Mouse (Mus musculus): Measurements from ENCODE around the gene Gm10142. TPM values are rescaled to one million over a fixed set of nuclear protein-coding genes. Genes with fewer than 3 reads are reported as not detected.
"Not testable (repeated sequence)": the region's sequence is repeated elsewhere in the genome, so short reads cannot be mapped to it uniquely, and the experiment has no call there.

The Gm10142 gene
- polyA plus RNA-seq, 1 experiment from 2014 or later: not detected

DNA sequence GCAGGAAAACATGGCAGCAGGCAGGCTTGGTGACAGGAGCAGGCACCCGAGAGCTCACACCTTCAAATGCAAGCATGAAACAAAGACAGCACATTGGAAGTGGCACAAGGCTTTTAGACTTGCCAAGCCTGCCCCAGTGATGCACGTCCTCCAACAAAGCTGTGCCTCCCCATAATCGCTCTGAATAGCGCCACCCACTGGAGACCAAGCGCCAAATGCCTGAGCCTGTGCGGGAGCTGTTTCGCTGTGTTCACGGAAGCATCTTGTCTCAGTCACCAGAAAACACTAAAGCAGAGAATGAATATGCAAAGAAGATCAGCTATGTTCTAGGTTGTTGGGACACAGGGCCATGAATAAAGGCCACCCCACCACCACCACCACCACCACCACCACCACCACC lies 9.2 kb downstream of the Gm10142 start:
- Histone ChIP-seq H3K4me3 (ENCODE audit: low read depth, low read length) (no peak overlapping the region), H3K36me3 (ENCODE audit: control insufficient read depth, insufficient read depth, low read length) (no peaks in the 10 kb centered on the region), H3K27me3 (replicated peaks; ENCODE audit: control insufficient read depth, insufficient read depth, low read length) (no peaks in the 10 kb centered on the region), H3K4me1 (ENCODE audit: control insufficient read depth, insufficient read depth, low read length) (no peaks in the 10 kb centered on the region), H3K4me2 (ENCODE audit: low read length) (no peak overlapping the region), H3K9ac (ENCODE audit: low read length) (no peak overlapping the region), H3K9me3 (replicated peaks; ENCODE audit: control insufficient read depth, low read length) (no peaks in the 10 kb centered on the region), H3K27ac (ENCODE audit: low read depth, low read length) (no peak overlapping the region)
- 77% methylated on average over 8 of the region's 8 CpGs for WGBS
- ATAC-seq (no peak), DNase-seq (ENCODE audit: low spot score) (no peak)

DNA sequence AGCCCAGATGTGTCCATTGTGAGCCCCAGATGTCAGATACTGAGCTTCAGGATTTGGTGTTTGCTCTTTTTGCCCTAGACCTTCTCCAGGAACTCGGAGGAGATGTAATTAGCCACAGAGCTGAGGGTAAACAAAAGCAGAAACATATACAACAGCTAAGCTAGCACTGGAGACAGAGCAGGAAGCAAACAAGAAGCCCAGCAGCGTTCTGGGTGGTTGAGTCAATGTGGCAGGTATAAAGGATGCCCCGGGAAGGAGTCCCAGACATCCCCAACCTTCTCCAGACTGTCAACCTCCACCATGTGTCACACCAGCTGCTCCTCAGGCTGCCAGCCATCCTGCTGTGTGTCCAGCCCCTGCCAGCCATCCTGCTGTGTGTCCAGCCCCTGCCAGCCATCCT lies 10.6 kb downstream of the Gm10142 start, which contains the start of gene Gm10100:
Gene Gm10100, plus strand, starts transcription at position 301 of the 400 bp plus-strand sequence.
- Histone ChIP-seq H3K4me3 (ENCODE audit: low read depth, low read length) (no peak within 1 kb of the TSS), H3K27me3 (replicated peaks; ENCODE audit: control insufficient read depth, insufficient read depth, low read length) (no peaks in the 10 kb centered on the region), H3K4me2 (ENCODE audit: low read length) (no peak within 1 kb of the TSS), H3K36me3 (ENCODE audit: control insufficient read depth, insufficient read depth, low read length) (no peaks in the 10 kb centered on the region), H3K9me3 (replicated peaks; ENCODE audit: control insufficient read depth, low read length) (no peaks in the 10 kb centered on the region), H3K27ac (ENCODE audit: low read depth, low read length) (no peak within 1 kb of the TSS), H3K9ac (ENCODE audit: low read length) (no peak within 1 kb of the TSS), H3K4me1 (ENCODE audit: control insufficient read depth, insufficient read depth, low read length) (no peaks in the 10 kb centered on the region)
- DNase-seq (ENCODE audit: low spot score) (no peak), ATAC-seq (no peak)
- WGBS: 33% methylated on average over 3 of the region's 3 CpGs

DNA sequence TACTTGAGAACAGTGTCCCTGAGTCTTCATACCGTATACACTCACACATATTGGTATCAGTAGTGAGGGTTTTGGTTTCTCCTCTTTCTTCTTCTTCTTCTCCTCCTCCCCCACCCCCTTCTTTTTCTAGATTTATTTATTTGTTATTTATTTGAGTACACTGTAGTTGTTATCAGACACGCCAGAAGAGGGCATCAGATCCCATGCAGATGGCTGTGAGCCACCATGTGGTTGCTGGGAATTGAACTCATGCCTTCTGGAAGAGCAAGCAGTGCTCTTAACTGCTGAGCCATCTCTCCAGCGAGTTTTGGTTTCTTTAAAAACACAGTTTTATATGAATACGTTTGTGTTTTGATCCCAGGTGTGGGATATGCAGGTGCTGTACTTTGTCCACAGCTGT lies 12.7 kb downstream of the Gm10142 start:
- Histone ChIP-seq H3K9ac (ENCODE audit: low read length) (no peak overlapping the region), H3K27me3 (replicated peaks; ENCODE audit: control insufficient read depth, insufficient read depth, low read length) (no peaks in the 10 kb centered on the region), H3K9me3 (replicated peaks; ENCODE audit: control insufficient read depth, low read length) (no peaks in the 10 kb centered on the region), H3K4me3 (ENCODE audit: low read depth, low read length) (no peak overlapping the region), H3K4me1 (ENCODE audit: control insufficient read depth, insufficient read depth, low read length) (no peaks in the 10 kb centered on the region), H3K4me2 (ENCODE audit: low read length) (no peak overlapping the region), H3K36me3 (ENCODE audit: control insufficient read depth, insufficient read depth, low read length) (no peaks in the 10 kb centered on the region), H3K27ac (ENCODE audit: low read depth, low read length) (no peak overlapping the region)
- ATAC-seq (no peak), DNase-seq (ENCODE audit: low spot score) (no peak)
- 58% methylated on average over 4 of the region's 4 CpGs for WGBS

DNA sequence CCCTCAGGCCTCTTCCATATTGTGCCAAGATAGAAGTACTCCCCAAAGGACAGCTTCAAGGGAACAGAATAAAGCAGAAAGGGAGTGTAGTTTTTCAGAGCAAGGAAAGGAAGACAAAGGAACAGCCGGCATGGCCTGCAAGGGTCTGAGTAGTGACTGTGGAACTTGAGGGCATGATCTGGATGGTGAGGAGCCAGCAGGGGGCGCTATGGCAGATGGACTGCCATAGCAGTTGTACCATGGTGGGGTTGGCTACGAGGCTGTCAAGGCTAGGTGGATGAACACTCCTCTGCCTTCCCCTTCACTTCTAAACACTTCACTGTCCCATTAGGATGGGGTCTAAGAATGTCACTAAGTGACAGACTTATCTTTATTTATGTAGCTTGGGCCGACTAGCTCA lies 13.6 kb downstream of the Gm10142 start:
- Histone ChIP-seq H3K27me3 (replicated peaks; ENCODE audit: control insufficient read depth, insufficient read depth, low read length) (no peaks in the 10 kb centered on the region), H3K4me1 (ENCODE audit: control insufficient read depth, insufficient read depth, low read length) (no peaks in the 10 kb centered on the region), H3K27ac (ENCODE audit: low read depth, low read length) (no peak overlapping the region), H3K36me3 (ENCODE audit: control insufficient read depth, insufficient read depth, low read length) (no peaks in the 10 kb centered on the region), H3K9ac (ENCODE audit: low read length) (no peak overlapping the region), H3K9me3 (replicated peaks; ENCODE audit: control insufficient read depth, low read length) (no peaks in the 10 kb centered on the region), H3K4me3 (ENCODE audit: low read depth, low read length) (no peak overlapping the region), H3K4me2 (ENCODE audit: low read length) (no peak overlapping the region)
- ATAC-seq: no peak
- 50% methylated on average over 4 of the region's 4 CpGs for WGBS
- DNase-seq (ENCODE audit: low spot score): no peak

DNA sequence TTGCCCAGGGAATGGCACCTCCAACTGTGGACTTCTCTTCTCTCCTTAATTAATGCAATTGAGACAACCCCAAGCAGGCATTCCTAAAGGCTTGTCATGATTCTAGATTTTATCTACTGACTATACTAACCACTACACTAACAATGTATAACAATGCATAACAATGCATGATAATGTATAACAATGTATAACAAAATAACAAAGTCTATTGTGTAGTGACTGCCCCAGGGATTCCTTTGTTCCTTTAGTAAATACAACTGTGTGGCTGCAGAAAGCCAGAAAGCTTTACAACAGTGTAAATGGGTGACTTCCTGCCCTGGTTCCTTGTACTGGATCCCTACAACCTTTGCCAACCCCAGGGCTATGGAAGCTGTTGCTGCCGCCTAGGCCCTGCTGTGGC lies 20.3 kb downstream of the Gm10142 start:
- Histone ChIP-seq H3K9ac (ENCODE audit: low read length) (no peak overlapping the region), H3K36me3 (ENCODE audit: control insufficient read depth, insufficient read depth, low read length) (no peaks in the 10 kb centered on the region), H3K9me3 (replicated peaks; ENCODE audit: control insufficient read depth, low read length) (no peaks in the 10 kb centered on the region), H3K4me1 (ENCODE audit: control insufficient read depth, insufficient read depth, low read length) (no peaks in the 10 kb centered on the region), H3K27me3 (replicated peaks; ENCODE audit: control insufficient read depth, insufficient read depth, low read length) (no peaks in the 10 kb centered on the region), H3K27ac (ENCODE audit: low read depth, low read length) (no peak overlapping the region), H3K4me2 (ENCODE audit: low read length) (no peak overlapping the region), H3K4me3 (ENCODE audit: low read depth, low read length) (no peak overlapping the region)
- WGBS: 94% methylated on average over 1 of the region's 1 CpGs
- no peak for ATAC-seq
- DNase-seq (ENCODE audit: low spot score): no peak

DNA sequence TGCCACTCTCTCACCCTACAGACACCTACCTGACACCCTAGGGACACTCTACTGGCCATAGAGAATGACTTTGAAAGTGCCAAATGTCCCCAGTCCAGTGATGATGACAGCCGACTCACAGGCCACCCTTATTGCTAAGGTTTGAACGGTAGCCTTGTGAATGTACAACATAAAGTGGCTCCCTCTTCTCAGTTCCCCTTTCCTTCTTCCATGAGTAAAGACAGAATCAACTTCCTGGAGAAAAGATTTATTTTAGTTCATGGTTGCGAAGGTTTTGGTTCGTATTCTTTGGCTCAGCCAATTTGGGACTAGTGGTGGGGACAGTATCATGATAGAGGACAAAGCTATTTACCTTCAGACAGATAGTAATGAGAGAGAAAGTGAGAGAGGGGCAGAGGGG lies 23.3 kb downstream of the Gm10142 start:
- H3K4me3 ChIP-seq (ENCODE audit: low read depth, low read length): no peak overlapping the region
- no peaks in the 10 kb centered on the region for H3K36me3 ChIP-seq (ENCODE audit: control insufficient read depth, insufficient read depth, low read length)
- no peaks in the 10 kb centered on the region for H3K4me1 ChIP-seq (ENCODE audit: control insufficient read depth, insufficient read depth, low read length)
- ATAC-seq (no peak), DNase-seq (ENCODE audit: low spot score) (no peak)
- 91% methylated on average over 4 of the region's 4 CpGs for WGBS
- no peaks in the 10 kb centered on the region for H3K9me3 ChIP-seq (replicated peaks; ENCODE audit: control insufficient read depth, low read length)
- no peaks in the 10 kb centered on the region for H3K27me3 ChIP-seq (replicated peaks; ENCODE audit: control insufficient read depth, insufficient read depth, low read length)
- H3K27ac ChIP-seq (ENCODE audit: low read depth, low read length): no peak overlapping the region
- H3K4me2 ChIP-seq (ENCODE audit: low read length): no peak overlapping the region
- H3K9ac ChIP-seq (ENCODE audit: low read length): no peak overlapping the region

DNA sequence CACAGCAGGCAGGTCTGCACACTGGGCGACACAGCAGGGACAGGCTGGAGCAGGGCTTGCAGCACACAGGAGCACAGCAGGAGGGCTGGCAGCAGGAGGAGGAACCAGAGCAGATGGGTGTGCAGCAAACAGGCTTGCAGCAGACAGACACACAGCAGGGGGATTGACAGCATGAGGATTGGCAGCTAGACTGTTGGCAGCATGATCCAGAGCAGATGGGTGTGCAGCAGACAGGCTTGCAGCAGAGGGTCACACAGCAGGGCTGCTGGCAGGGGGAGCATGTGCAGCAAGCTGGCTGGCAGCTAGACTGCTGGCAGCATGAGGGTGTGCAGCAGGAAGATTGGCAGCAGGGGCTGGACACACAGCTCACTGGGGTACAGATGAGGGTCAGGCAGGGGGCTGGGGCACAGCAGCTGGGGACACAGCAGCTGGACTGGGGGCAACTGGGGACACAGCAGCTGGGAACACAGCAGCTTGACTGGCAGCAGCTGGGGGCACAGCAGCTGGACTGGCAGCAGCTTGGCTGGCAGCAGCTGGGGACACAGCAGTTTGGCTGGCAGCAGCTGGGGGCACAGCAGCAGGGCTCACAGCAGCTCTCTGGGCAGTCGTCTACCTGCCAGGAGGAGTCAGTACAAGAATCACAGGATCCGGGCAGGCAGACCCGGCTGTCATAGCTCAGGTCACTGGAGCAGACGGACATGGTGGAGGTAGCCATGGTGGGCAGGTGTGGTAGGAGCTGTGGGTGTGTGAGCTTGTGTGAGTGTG lies 26.5 kb downstream of the Gm10142 start, which contains the start of gene Gm18596:
Gene Gm18596, minus strand, starts transcription at position 715 of the 765 bp plus-strand sequence.
- not testable (repeated sequence) for H3K27me3 ChIP-seq (replicated peaks; ENCODE audit: control insufficient read depth, insufficient read depth, low read length); H3K36me3 ChIP-seq (ENCODE audit: control insufficient read depth, insufficient read depth, low read length); H3K9me3 ChIP-seq (replicated peaks; ENCODE audit: control insufficient read depth, low read length); H3K27ac ChIP-seq (ENCODE audit: low read depth, low read length); H3K4me3 ChIP-seq (ENCODE audit: low read depth, low read length); ATAC-seq; H3K4me2 ChIP-seq (ENCODE audit: low read length); H3K9ac ChIP-seq (ENCODE audit: low read length); H3K4me1 ChIP-seq (ENCODE audit: control insufficient read depth, insufficient read depth, low read length)
- WGBS: 65% methylated on average over 4 of the region's 5 CpGs
- DNase-seq (ENCODE audit: low spot score): peak; percentile 17

DNA sequence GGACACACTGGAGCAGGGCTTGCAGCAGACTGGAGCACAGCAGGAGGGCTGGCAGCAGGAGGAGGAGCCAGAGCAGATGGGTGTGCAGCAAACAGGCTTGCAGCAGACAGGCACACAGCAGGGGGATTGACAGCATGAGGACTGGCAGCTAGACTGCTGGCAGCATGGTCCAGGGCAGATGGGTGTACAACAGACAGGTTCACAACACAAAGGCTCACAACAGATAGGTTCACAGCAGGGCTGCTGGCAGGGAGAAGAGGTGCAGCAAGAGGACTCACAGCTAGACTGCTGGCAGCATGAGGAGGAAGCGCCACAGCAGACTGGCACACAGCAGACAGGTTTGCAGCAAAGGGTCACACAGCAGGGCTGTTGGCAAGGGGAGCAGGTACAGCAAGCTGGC lies 35.1 kb downstream of the Gm10142 start:
- not testable (repeated sequence) for H3K4me1 ChIP-seq (ENCODE audit: control insufficient read depth, insufficient read depth, low read length); H3K4me3 ChIP-seq (ENCODE audit: low read depth, low read length); H3K9me3 ChIP-seq (replicated peaks; ENCODE audit: control insufficient read depth, low read length); H3K27ac ChIP-seq (ENCODE audit: low read depth, low read length); H3K36me3 ChIP-seq (ENCODE audit: control insufficient read depth, insufficient read depth, low read length); H3K27me3 ChIP-seq (replicated peaks; ENCODE audit: control insufficient read depth, insufficient read depth, low read length); ATAC-seq; DNase-seq (ENCODE audit: low spot score); H3K9ac ChIP-seq (ENCODE audit: low read length); H3K4me2 ChIP-seq (ENCODE audit: low read length)
- WGBS: 47% methylated on average over 1 of the region's 1 CpGs

DNA sequence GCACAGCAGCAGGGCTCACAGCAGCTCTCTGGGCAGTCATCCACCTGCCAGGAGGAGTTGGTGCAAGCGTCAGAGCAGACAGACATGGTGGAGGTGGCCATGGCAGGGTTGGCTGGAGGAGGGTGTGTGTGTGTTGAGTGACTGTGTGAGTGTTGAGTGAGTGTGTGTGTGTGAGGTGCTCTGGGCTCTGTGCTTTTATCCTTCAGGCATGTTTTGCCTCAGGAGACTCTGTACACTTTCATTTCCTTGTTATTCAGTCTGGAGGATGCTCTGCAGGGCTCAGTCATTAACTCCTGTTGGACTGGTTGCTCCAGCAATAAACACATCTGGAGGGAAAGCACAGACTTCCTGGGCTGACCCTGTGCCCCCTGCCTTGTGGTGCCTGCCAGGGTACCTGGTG lies 35.6 kb downstream of the Gm10142 start, which contains the start of gene Gm9736:
Gene Gm9736, minus strand, starts transcription at position 101 of the 400 bp plus-strand sequence.
- H3K4me1 ChIP-seq (ENCODE audit: control insufficient read depth, insufficient read depth, low read length); H3K9ac ChIP-seq (ENCODE audit: low read length); H3K4me3 ChIP-seq (ENCODE audit: low read depth, low read length); H3K27ac ChIP-seq (ENCODE audit: low read depth, low read length); H3K27me3 ChIP-seq (replicated peaks; ENCODE audit: control insufficient read depth, insufficient read depth, low read length); ATAC-seq; H3K4me2 ChIP-seq (ENCODE audit: low read length); H3K36me3 ChIP-seq (ENCODE audit: control insufficient read depth, insufficient read depth, low read length); DNase-seq (ENCODE audit: low spot score); H3K9me3 ChIP-seq (replicated peaks; ENCODE audit: control insufficient read depth, low read length): not testable (repeated sequence)
- WGBS: 92% methylated on average over 1 of the region's 1 CpGs
